Mouse (Mus musculus) liver, embryonic 11.5 days (tissue): ENCODE data around the gene 2010111I01Rik. TPM values are rescaled to one million over a fixed set of nuclear protein-coding genes. Genes with fewer than 3 reads are reported as not detected.
A peak's percentile ranks its signal among the peaks of the same experiment; 100 is the strongest.

Experiments used
- ATAC-seq: fragments of 200-750 bp; cut with Nextera tagmentation; replicated peaks from 2 replicates; pipeline ENCODE4 v1.8.0; 2017; ENCODE audit warnings: moderate number of reproducible peaks, mild to moderate bottlenecking, moderate TSS enrichment, moderate library complexity; ENCODE audit not compliant: low FRiP score
- DNase-seq: peaks from one replicate; pipeline ENCODE4 v3.0.0-alpha.2; 2017; ENCODE audit warnings: low spot score
- H3K27ac ChIP-seq: fragments of 300-500 bp; sonication (generic); 2 replicates; pipeline ENCODE4 v1.5.1; 2014; ENCODE audit warnings: mild to moderate bottlenecking, low read depth, low read length, control low read depth
- H3K27me3 ChIP-seq: fragments of 300-500 bp; sonication (generic); replicated peaks from 2 replicates; pipeline ENCODE4 v1.6.1; 2014; ENCODE audit warnings: low read length, mixed read lengths; ENCODE audit not compliant: control insufficient read depth, insufficient read depth
- H3K36me3 ChIP-seq: fragments of 300-500 bp; sonication (generic); 2 replicates; pipeline ENCODE4 v1.6.1; 2014; ENCODE audit warnings: mild to moderate bottlenecking, low read length, moderate library complexity, mixed read lengths; ENCODE audit not compliant: control insufficient read depth, insufficient read depth
- H3K4me1 ChIP-seq: fragments of 300-500 bp; sonication (generic); replicated peaks from 2 replicates; pipeline ENCODE4 v1.6.1; 2014; ENCODE audit warnings: low read length, mixed read lengths; ENCODE audit not compliant: control insufficient read depth, insufficient read depth
- H3K4me2 ChIP-seq: fragments of 300-500 bp; sonication (generic); 2 replicates; pipeline ENCODE4 v1.6.1; 2014; ENCODE audit warnings: mild to moderate bottlenecking, control low read depth, moderate library complexity
- H3K4me3 ChIP-seq: fragments of 300-500 bp; sonication (generic); 2 replicates; pipeline ENCODE4 v1.5.1; 2014; ENCODE audit warnings: low read depth, low read length, control low read depth
- H3K9ac ChIP-seq: fragments of 300-500 bp; sonication (generic); 2 replicates; pipeline ENCODE4 v1.6.1; 2014; ENCODE audit warnings: low read depth, low read length, control low read depth
- H3K9me3 ChIP-seq: fragments of 300-500 bp; sonication (generic); 2 replicates; pipeline ENCODE4 v1.6.1; 2016; ENCODE audit warnings: low read length, inconsistent platforms, mixed read lengths; ENCODE audit not compliant: control insufficient read depth
- WGBS: fragments of 180-500 bp; shearing (Covaris S2); extraction: QIAGEN DNeasy Blood & Tissue Kit; methylation state at CpG from one replicate; pipeline ENCODE4 v1.1.7; 2014; 5-methylcytosine and 5-hydroxymethylcytosine counted together
- polyA plus RNA-seq: library from polyadenylated mRNA; unstranded; fragments of >200 nt; fragmentation: Nextera tagmentation; extraction: Ambion mirVana; gene quantifications from 2 replicates; pipeline ENCODE4 v1.2.1, GENCODE M21; 2014

Gene 2010111I01Rik
- polyA plus RNA-seq, 1 experiment from 2014 or later: 30.6 TPM

DNA sequence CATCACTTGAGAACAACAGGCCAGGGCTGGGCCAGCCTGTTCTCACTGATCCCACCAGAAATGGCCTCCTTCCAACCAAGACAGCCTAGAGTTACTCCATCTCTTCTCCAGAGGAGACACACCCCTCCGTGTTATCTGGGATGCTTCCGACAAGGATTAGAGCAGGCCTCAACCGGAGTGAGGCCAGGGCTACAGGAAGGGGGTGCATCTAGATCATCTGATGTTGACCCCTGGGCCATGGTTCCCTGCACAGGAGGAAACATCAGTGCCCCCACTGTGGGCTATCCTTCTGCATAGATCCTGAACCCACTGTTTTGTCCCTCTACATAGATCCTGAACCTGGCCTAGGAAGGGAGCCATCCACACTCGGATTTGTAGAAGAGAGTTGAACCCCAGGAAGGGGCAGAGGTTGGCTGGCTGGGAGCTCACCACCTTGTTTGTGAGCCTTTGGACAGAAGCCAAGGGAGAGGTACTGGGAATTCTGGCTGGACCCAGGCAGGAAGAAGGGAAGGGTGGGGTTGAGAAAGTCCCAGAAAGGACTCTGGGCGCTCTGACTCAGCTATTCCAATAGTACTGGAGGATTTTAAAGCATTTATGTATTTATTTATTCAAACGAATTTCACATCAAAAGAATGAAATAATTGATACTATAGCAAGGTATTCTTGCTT, 339.6 kb downstream of the 2010111I01Rik start:
- Histone ChIP-seq H3K4me3 (no peak overlapping the region), H3K9ac (no peak overlapping the region), H3K9me3 (no peaks in the 10 kb centered on the region), H3K36me3 (peaks cover 14% of the 10 kb centered on the region; the same call in 1 of the 2 replicates), H3K4me2 (no peak overlapping the region), H3K27me3 (no peaks in the 10 kb centered on the region), H3K27ac (no peak overlapping the region), H3K4me1 (no peaks in the 10 kb centered on the region)
- 62% methylated on average over 6 of the region's 6 CpGs for WGBS
- no peak for DNase-seq
- no peak for ATAC-seq

DNA sequence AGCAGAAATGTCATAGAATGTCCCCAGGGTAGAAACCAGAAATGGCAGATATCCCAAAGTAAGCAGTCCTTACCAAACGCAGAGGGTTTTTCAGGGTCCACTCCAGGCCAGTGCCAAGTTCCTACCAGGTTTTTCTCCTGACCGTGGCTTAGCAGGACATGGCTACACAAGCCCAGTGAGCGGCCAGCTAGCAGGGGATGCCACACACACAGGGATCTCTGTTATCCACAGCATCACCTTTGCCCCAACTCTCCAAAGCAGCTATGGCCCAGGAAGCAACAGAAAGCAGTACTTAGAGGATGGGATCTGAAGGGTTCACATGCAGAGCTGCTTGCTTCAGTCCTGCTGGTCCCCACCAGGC, 340.1 kb downstream of the 2010111I01Rik start:
- Histone ChIP-seq H3K9ac (no peak overlapping the region), H3K36me3 (peaks cover 14% of the 10 kb centered on the region; the same call in 1 of the 2 replicates), H3K4me3 (no peak overlapping the region), H3K27me3 (no peaks in the 10 kb centered on the region), H3K4me2 (no peak overlapping the region), H3K9me3 (no peaks in the 10 kb centered on the region), H3K27ac (no peak overlapping the region), H3K4me1 (no peaks in the 10 kb centered on the region)
- no peak for ATAC-seq
- WGBS: 77% methylated on average over 3 of the region's 3 CpGs
- DNase-seq: no peak

DNA sequence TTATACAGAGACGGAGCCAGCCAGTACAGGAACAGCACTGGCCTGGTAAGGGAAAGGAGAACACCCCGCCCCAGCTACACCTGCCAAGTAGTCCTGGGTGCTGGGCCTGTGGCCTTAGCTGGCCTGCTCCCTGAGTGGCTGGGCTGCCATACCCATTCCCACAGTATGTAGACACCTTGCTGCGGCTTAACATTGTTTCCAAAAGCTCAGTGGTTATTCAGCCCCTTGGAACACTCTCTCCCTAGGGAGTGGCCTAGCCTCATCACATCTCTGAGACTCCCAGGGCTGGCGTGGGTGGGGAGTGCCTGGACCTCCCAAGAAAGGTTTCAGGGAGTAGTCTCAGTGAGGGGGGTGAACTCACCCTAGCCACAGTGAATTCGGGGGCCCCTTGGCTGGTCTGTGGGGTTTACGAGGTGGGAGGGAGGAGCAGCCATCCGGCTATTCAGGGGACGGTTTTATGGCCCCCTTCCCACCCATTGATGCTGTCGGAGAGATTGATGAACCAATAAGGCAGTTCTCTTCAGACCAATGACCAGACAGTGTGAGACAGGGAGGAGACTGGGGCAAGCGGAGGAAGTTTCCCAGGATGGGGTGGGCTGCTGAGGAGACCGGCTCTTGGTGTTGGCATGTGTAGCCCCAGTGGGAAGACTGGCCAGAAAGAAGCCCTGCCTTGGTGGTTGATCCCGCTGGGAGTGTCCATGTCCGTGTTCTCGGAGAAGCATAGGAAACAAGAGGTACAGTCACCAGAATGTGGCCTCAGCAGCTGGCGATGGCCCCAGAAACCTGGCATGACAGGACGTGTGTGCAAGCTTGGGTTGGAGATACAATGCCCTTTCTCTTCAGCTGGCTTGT, 340.7 kb downstream of the 2010111I01Rik start:
- Histone ChIP-seq H3K9ac (no peak overlapping the region), H3K4me1 (no peaks in the 10 kb centered on the region), H3K36me3 (peaks cover 12% of the 10 kb centered on the region; the same call in 1 of the 2 replicates), H3K4me2 (no peak overlapping the region), H3K9me3 (no peaks in the 10 kb centered on the region), H3K27ac (no peak overlapping the region), H3K4me3 (no peak overlapping the region), H3K27me3 (no peaks in the 10 kb centered on the region)
- ATAC-seq: no peak
- 80% methylated on average over 16 of the region's 16 CpGs for WGBS
- DNase-seq: no peak

DNA sequence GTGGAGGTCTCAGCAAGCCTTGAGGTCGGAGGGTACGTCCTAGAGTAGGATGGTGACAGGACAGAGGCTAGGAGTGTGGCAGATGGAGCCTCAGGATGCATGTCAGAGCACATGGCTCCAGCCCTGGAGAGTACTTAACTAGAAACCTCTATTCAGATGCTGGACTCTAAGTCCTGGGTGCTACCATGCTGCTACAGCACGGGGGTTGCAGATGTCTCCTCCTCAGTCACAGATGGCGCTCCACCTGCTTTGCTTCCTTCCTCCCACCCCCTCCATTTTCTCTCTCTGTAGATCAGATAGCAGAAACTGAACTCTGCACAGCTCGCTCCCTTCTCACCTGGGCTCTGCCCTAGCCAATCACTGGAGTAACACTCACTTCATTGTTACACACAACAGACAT, 342.1 kb downstream of the 2010111I01Rik start:
- peaks cover 4% of the 10 kb centered on the region; the same call in 1 of the 2 replicates for H3K36me3 ChIP-seq
- no peak overlapping the region for H3K27ac ChIP-seq
- no peaks in the 10 kb centered on the region for H3K27me3 ChIP-seq
- WGBS: 81% methylated on average over 5 of the region's 5 CpGs
- no peak for DNase-seq
- H3K4me1 ChIP-seq: no peaks in the 10 kb centered on the region
- no peak overlapping the region for H3K4me2 ChIP-seq
- no peaks in the 10 kb centered on the region for H3K9me3 ChIP-seq
- H3K4me3 ChIP-seq: no peak overlapping the region
- no peak overlapping the region for H3K9ac ChIP-seq
- ATAC-seq: no peak

DNA sequence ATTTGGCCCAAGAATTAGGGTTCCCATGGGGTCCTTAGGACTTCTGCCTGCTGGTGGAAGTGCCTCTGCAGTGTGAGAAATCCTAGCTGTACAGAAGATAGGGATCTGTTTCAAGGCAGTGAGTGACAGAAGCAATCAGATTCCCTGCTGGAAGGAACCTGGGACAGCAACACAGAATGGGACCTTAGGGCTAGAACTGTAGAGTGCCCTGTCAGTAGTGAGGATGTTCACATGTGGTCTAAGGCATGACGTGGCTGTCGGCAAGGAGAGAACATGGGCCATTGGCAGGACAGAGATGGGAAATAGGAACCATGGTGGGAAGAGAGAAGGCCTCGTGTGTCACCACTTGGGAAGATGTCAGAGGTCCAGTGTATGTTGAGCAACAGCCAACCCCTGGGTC, 344.9 kb downstream of the 2010111I01Rik start:
- WGBS: 72% methylated on average over 3 of the region's 3 CpGs

DNA sequence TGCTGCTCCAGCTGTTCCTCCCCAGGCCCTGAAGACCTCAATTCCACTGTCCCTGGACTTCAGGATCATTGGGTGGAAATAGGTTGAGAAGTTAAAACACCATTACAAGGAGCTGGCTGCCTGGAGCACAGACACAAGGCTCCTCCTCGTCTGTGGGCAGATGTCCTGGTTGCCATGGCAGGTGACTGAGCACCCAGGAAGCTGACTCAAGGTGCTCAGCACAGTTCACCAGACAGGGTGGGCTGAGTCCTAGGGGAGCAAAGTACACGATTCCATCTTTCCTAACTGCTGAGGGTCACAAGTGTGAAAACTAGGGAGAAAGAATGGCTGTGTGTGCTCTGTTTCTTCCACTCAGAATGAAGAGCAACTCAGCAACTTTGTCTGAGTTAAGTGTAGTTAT, 346.5 kb downstream of the 2010111I01Rik start:
- no peak overlapping the region for H3K27ac ChIP-seq
- no peak for ATAC-seq

More for the DNA sequence above, 344.9 kb downstream of the 2010111I01Rik start:
- no peak overlapping the region for H3K4me3 ChIP-seq
- ATAC-seq: no peak
- no peak overlapping the region for H3K4me2 ChIP-seq
- peaks cover 9% of the 10 kb centered on the region; the same call in 1 of the 2 replicates for H3K4me1 ChIP-seq
- H3K9ac ChIP-seq: no peak overlapping the region
- no peak overlapping the region for H3K27ac ChIP-seq
- H3K9me3 ChIP-seq: no peaks in the 10 kb centered on the region
- no peaks in the 10 kb centered on the region for H3K36me3 ChIP-seq
- no peaks in the 10 kb centered on the region for H3K27me3 ChIP-seq
- DNase-seq: no peak

DNA sequence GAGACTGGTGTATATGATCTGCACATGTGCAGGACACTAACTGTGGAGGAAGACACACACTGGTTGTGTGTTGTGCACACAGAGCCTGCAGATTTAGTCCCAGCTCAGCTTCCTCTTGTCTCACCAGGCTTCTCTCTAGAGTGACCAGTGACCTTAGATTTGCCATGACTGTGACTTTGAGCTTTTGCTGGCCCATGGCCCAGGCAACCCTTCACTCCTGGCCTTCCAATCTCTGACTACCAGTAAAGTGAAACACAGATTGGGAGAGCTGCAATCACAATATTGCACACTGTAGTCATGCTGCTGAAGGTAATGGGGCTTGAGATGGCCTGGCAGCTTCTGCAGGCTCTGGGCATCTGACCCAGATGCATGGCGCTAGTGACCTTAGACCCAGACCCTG, 348.6 kb downstream of the 2010111I01Rik start:
- Histone ChIP-seq H3K4me1 (peaks cover 13% of the 10 kb centered on the region), H3K36me3 (no peaks in the 10 kb centered on the region), H3K9me3 (no peaks in the 10 kb centered on the region), H3K9ac (no peak overlapping the region), H3K4me3 (no peak overlapping the region), H3K27me3 (no peaks in the 10 kb centered on the region), H3K27ac (no peak overlapping the region), H3K4me2 (no peak overlapping the region)
- 100% methylated on average over 1 of the region's 1 CpGs for WGBS
- no peak for DNase-seq
- ATAC-seq: no peak

More for the DNA sequence above, 346.5 kb downstream of the 2010111I01Rik start:
- 67% methylated on average over 2 of the region's 2 CpGs for WGBS
- DNase-seq: no peak
- H3K27me3 ChIP-seq: no peaks in the 10 kb centered on the region
- no peak overlapping the region for H3K4me3 ChIP-seq
- H3K4me1 ChIP-seq: peaks cover 9% of the 10 kb centered on the region; the same call in 1 of the 2 replicates
- H3K9me3 ChIP-seq: no peaks in the 10 kb centered on the region
- no peaks in the 10 kb centered on the region for H3K36me3 ChIP-seq
- no peak overlapping the region for H3K9ac ChIP-seq
- H3K4me2 ChIP-seq: no peak overlapping the region

DNA sequence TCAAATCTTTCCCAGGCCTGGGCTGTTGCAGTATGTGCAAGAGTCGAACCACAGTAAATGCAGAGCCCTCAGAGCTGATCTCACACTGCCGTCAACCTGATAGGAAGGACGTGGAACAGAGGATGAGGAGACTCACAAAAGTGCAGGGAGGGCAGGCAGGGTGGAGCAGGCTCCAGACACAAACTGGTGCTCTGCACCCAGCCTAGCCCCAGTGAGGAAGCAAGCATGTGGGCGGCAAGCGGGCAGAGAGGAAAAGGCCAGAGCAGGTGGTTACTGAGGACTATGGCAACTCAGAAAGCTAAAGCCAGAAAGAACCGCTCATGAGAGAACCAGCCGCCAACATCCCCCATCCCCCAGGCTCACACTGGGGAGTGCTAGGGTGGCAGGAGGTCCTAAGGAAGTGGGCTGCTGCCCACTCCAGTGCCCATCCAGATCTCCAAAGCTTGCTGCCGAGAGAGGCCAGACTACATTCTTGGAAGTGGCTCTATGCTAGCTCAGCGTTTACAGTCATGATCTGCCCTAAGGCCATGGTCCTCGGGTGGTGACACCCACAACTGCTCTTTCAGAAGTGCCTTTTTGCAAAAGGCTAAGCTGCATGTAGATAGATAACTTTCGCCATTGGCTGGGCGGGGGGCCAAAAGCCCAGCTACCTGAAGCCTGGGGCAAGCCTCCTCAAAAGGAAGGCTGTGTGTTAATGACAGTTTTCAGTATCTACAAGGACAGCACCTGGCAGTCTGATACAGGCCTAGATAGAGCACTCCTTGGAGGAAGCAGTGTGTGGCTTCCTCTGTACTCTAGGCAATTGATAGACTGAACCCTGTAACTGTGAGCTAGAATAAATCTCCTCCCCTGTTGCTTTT, 349.3 kb downstream of the 2010111I01Rik start:
- DNase-seq (no peak), ATAC-seq (peak; percentile 46)
- 74% methylated on average over 12 of the region's 12 CpGs for WGBS
- Histone ChIP-seq H3K4me1 (peaks cover 13% of the 10 kb centered on the region), H3K9ac (no peak overlapping the region), H3K9me3 (no peaks in the 10 kb centered on the region), H3K27ac (no peak overlapping the region; the same call in 1 of the 2 replicates), H3K36me3 (no peaks in the 10 kb centered on the region), H3K4me2 (no peak overlapping the region), H3K27me3 (no peaks in the 10 kb centered on the region), H3K4me3 (no peak overlapping the region)
